Mouse (Mus musculus) kidney, adult 2 months (tissue): ENCODE data around the gene Akt1.

Source experiments
- CTCF ChIP-seq: fragments of 200-500 bp; conservative IDR thresholded peaks from 2 replicates; pipeline ENCODE4 v1.5.1; 2011; ENCODE audit warnings: low read depth, mild to moderate bottlenecking, control low read depth, low read length, moderate library complexity, mixed read lengths; ENCODE audit not compliant: insufficient read depth, insufficient read length
- POLR2A ChIP-seq: fragments of 200-500 bp; IDR thresholded peaks from one replicate; pipeline ENCODE4 v1.6.1; 2011; ENCODE audit warnings: low read depth, low read length, control low read depth

DNA sequence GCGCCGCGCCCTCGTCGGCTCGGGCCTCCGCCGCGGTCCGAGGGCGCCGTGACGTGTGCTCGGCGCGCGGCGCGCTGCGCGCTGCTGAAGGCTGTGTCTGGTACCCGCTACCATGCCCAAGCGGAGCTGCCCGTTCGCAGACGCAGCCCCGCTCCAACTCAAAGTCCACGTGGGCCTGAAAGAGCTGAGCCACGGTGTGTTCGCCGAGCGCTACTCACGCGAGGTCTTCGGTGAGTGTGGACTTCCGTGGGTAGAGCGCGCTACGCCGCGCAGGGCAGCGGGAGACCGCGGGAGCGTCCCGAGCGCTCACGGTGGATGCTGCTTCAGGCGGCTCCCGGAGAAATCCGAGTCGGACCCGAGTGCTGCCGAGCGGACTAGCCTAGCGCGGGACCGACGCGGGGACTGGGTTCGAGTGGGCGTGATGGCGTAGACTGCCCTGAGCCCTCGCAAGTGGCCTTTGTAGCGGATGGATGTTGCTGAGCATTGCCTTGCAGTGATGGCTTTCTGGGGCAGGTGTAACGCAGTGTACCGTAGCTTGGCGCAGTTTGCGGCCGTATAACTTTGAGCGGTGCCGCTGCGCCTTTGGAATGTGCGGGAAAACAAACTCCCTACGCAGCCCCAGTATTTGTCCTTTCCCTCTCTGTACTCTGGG lies 29.7 kb downstream of the Akt1 start:
- TF ChIP-seq POLR2A: no peak
- TF ChIP-seq CTCF: no peak
